Mouse (Mus musculus): Measurements from ENCODE around the gene Aldh5a1.

GRCm38 (mm10) chr13:24866430-24867402 is 70.7 kb downstream of the Aldh5a1 start:
- TF ChIP-seq CTCF (IDR thresholded peaks at IDR 0.05; ENCODE audit: extremely low read depth, insufficient read depth, insufficient read length, insufficient replicate concordance) (no peak), POLR2A (IDR thresholded peaks at IDR 0.05; ENCODE audit: low read depth, low read length) (no peak)

All from spleen, adult 2 months (tissue).